Mouse (Mus musculus) embryonic facial prominence, embryonic 15.5 days (tissue): ENCODE measurements around the gene Ncaph. TPM values are rescaled to one million over a fixed set of nuclear protein-coding genes. Genes with fewer than 3 reads are reported as not detected.
"Not testable (repeated sequence)": the region's sequence is repeated elsewhere in the genome, so short reads cannot be mapped to it uniquely, and the experiment has no call there.

ENCODE experiments used
- ATAC-seq: fragments of 200-750 bp; cut with Nextera tagmentation; 2 replicates; pipeline ENCODE4 v1.8.0; 2017; ENCODE audit warnings: low read depth, moderate TSS enrichment; ENCODE audit not compliant: insufficient number of reproducible peaks, low FRiP score, low TSS enrichment
- H3K27ac ChIP-seq: fragments of 300-500 bp; sonication (generic); replicated peaks from 2 replicates; pipeline ENCODE4 v1.5.1; 2015; ENCODE audit warnings: mild to moderate bottlenecking, inconsistent platforms
- H3K27me3 ChIP-seq: fragments of 300-500 bp; sonication (generic); 2 replicates; pipeline ENCODE4 v1.6.1; 2015; ENCODE audit warnings: inconsistent platforms
- H3K36me3 ChIP-seq: fragments of 300-500 bp; sonication (generic); 2 replicates; pipeline ENCODE4 v1.6.1; 2015; ENCODE audit warnings: mild to moderate bottlenecking, inconsistent platforms
- H3K4me1 ChIP-seq: fragments of 300-500 bp; sonication (generic); 2 replicates; pipeline ENCODE4 v1.6.1; 2015; ENCODE audit warnings: inconsistent platforms
- H3K4me2 ChIP-seq: fragments of 300-500 bp; sonication (generic); replicated peaks from 2 replicates; pipeline ENCODE4 v1.6.1; 2015; ENCODE audit warnings: mild to moderate bottlenecking, inconsistent platforms
- H3K4me3 ChIP-seq: fragments of 300-500 bp; sonication (generic); replicated peaks from 2 replicates; pipeline ENCODE4 v1.5.1; 2015; ENCODE audit warnings: mild to moderate bottlenecking, inconsistent platforms
- H3K9ac ChIP-seq: fragments of 300-500 bp; sonication (generic); 2 replicates; pipeline ENCODE4 v1.6.1; 2015; ENCODE audit warnings: inconsistent platforms
- H3K9me3 ChIP-seq: fragments of 300-500 bp; sonication (generic); replicated peaks from 2 replicates; pipeline ENCODE4 v1.6.1; 2016; ENCODE audit warnings: inconsistent platforms
- WGBS: fragments of 180-500 bp; shearing (Covaris S2); methylation state at CpG from one replicate; pipeline ENCODE4 v1.1.7; 2015; 5-methylcytosine and 5-hydroxymethylcytosine counted together
- polyA plus RNA-seq: library from polyadenylated mRNA; unstranded; fragments of >200 nt; fragmentation: Nextera tagmentation; extraction: Ambion mirVana; gene quantifications from 2 replicates; pipeline ENCODE4 v1.2.1, GENCODE M21; 2015

Gene Ncaph
- polyA plus RNA-seq = 60.2 and 62.2 TPM in 2 replicates

GRCm38 (mm10) chr2:127133621-127134461 is at the start of gene Ncaph:
Gene Ncaph (minus strand): TSS chr2:127133954.
- H3K9ac ChIP-seq = peak within 1 kb of the TSS; percentile 75
- peak within 1 kb of the TSS; percentile 88 for H3K4me3 ChIP-seq
- peak within 1 kb of the TSS; percentile 50 for H3K4me2 ChIP-seq
- peak within 1 kb of the TSS; percentile 93 for H3K27ac ChIP-seq
- peak; percentile 88 for ATAC-seq
- H3K4me1 ChIP-seq = peaks cover 30% of the 10 kb centered on the region
- no peaks in the 10 kb centered on the region for H3K27me3 ChIP-seq
- no peaks in the 10 kb centered on the region for H3K36me3 ChIP-seq
- 1% methylated on average over 57 of the region's 57 CpGs for WGBS
- H3K9me3 ChIP-seq = no peaks in the 10 kb centered on the region

- H3K9me3 ChIP-seq = no peaks in the 10 kb centered on the region
- no peaks in the 10 kb centered on the region for H3K36me3 ChIP-seq
- H3K4me2 ChIP-seq = peak overlapping the region; percentile 79
- peak; percentile 99 for ATAC-seq
- 2% methylated on average over 17 of the region's 17 CpGs for WGBS
- H3K9ac ChIP-seq = peak overlapping the region; percentile 58
- H3K27ac ChIP-seq = peak overlapping the region; percentile 88
- no peaks in the 10 kb centered on the region for H3K27me3 ChIP-seq
- no peaks in the 10 kb centered on the region for H3K4me1 ChIP-seq
- H3K4me3 ChIP-seq = peak overlapping the region; percentile 58
Observed at GRCm38 (mm10) chr2:127182598-127183381, 49.0 kb upstream of the Ncaph start.

DNA sequence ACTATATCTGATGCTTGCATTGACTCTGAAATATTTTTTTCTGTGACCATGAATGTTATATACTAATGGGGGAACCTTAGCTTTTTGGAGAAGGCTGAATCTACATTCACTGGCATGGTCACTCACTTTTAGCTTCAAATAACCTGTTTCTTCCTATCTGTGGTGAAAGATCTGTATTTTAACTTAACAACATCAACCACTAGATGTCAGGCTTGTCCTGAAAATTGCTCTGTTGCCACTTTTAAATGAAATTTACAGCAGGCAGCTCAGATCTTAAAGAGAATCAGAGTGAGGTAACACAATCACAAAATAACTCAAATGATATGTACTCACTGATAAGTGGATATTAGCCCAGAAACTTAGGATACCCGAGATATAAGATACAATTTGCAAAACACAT is 32.5 kb upstream of the Ncaph start:
- H3K9ac ChIP-seq, H3K4me2 ChIP-seq, H3K36me3 ChIP-seq, H3K27me3 ChIP-seq, H3K4me1 ChIP-seq, ATAC-seq, H3K27ac ChIP-seq, H3K4me3 ChIP-seq, H3K9me3 ChIP-seq: not testable (repeated sequence)
- 0% methylated on average over 1 of the region's 1 CpGs for WGBS

GRCm38 (mm10) chr2:127165675-127166074 is 31.9 kb upstream of the Ncaph start:
- no peak overlapping the region for H3K4me2 ChIP-seq
- H3K36me3 ChIP-seq = no peaks in the 10 kb centered on the region
- 54% methylated on average over 4 of the region's 4 CpGs for WGBS
- H3K9ac ChIP-seq = no peak overlapping the region
- no peaks in the 10 kb centered on the region for H3K4me1 ChIP-seq
- no peak overlapping the region for H3K4me3 ChIP-seq
- no peaks in the 10 kb centered on the region; the same call in 1 of the 2 replicates for H3K27me3 ChIP-seq
- no peak for ATAC-seq
- no peaks in the 10 kb centered on the region for H3K9me3 ChIP-seq
- H3K27ac ChIP-seq = no peak overlapping the region

DNA sequence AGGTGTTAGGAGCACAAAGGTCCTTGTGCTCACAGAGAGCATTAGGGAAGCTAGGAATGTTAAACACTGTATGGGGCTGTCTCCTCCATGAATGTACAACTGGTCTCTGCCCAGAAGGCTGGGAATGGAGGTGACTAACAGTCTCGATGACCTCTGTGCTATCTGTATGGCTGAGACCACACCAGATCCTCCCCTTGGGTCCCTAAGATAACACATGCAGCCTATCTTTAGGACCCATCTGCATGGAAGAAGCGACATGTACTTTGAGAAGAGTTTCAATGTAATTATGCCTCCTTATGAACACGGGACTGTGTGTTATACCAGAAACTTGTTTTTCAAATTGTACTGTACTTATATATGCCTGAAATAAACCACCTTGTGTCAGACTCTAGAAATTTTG is 11.9 kb upstream of the Ncaph start:
- Histone ChIP-seq H3K9ac (no peak overlapping the region), H3K9me3 (no peaks in the 10 kb centered on the region), H3K27ac (no peak overlapping the region), H3K4me3 (no peak overlapping the region), H3K27me3 (no peaks in the 10 kb centered on the region), H3K36me3 (peaks cover 11% of the 10 kb centered on the region), H3K4me2 (no peak overlapping the region), H3K4me1 (peaks cover 17% of the 10 kb centered on the region)
- 66% methylated on average over 3 of the region's 3 CpGs for WGBS
- ATAC-seq = no peak

- H3K9ac ChIP-seq = peak within 1 kb of the TSS; percentile 36
- no peaks in the 10 kb centered on the region for H3K27me3 ChIP-seq
- H3K4me3 ChIP-seq = peak within 1 kb of the TSS; percentile 55
- H3K9me3 ChIP-seq = no peaks in the 10 kb centered on the region
- peak within 1 kb of the TSS; percentile 72 for H3K4me2 ChIP-seq
- no peak within 1 kb of the TSS for H3K27ac ChIP-seq
- ATAC-seq = peak; percentile 90
- H3K4me1 ChIP-seq = peaks cover 22% of the 10 kb centered on the region
- H3K36me3 ChIP-seq = peaks cover 25% of the 10 kb centered on the region
- WGBS = 3% methylated on average over 31 of the region's 31 CpGs
Observed at GRCm38 (mm10) chr2:127143158-127144063, 9.7 kb upstream of the Ncaph start, which contains the start of gene Itpripl1. Gene Itpripl1 (minus strand): TSS chr2:127143442.

- WGBS = 14% methylated on average over 6 of the region's 6 CpGs
- no peaks in the 10 kb centered on the region for H3K9me3 ChIP-seq
- peak overlapping the region; percentile 55 for H3K4me3 ChIP-seq
- peaks cover 25% of the 10 kb centered on the region for H3K36me3 ChIP-seq
- peak overlapping the region; percentile 36 for H3K9ac ChIP-seq
- H3K27me3 ChIP-seq = no peaks in the 10 kb centered on the region
- no peak for ATAC-seq
- H3K27ac ChIP-seq = no peak overlapping the region
- H3K4me2 ChIP-seq = peak overlapping the region; percentile 72
- H3K4me1 ChIP-seq = peaks cover 25% of the 10 kb centered on the region
Observed at GRCm38 (mm10) chr2:127142577-127143157, 8.9 kb upstream of the Ncaph start.

GRCm38 (mm10) chr2:127142031-127142430 is 8.3 kb upstream of the Ncaph start:
- Histone ChIP-seq H3K27me3 (no peaks in the 10 kb centered on the region), H3K27ac (no peak overlapping the region), H3K9ac (no peak overlapping the region), H3K4me3 (peak overlapping the region; percentile 55), H3K36me3 (peaks cover 25% of the 10 kb centered on the region), H3K4me1 (peaks cover 30% of the 10 kb centered on the region), H3K9me3 (no peaks in the 10 kb centered on the region), H3K4me2 (peak overlapping the region; percentile 72)
- ATAC-seq = no peak
- 86% methylated on average over 10 of the region's 10 CpGs for WGBS

DNA sequence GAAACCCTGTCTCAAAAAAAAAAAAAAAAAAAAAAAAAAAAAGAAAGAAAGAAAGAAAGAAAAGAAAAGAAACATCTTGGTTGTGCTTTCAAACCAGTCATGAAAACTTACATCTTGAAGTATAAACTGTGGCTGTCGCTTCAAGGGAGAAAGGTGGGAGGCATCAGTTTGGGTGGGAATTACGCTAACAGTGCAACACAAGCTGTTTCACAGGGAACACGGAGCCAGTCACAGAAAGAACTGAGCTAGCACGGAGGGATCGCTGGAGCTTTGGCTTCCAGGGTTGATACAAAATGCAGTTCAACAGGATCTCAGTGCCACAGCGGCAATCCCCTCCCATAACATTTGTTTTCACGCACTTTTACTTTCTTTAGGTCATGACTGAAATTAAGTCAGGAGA is 6.3 kb upstream of the Ncaph start:
- WGBS = 95% methylated on average over 7 of the region's 7 CpGs
- H3K9me3 ChIP-seq = no peaks in the 10 kb centered on the region
- no peaks in the 10 kb centered on the region for H3K27me3 ChIP-seq
- H3K4me3 ChIP-seq = no peak overlapping the region
- no peak overlapping the region for H3K9ac ChIP-seq
- peaks cover 25% of the 10 kb centered on the region for H3K36me3 ChIP-seq
- no peak overlapping the region for H3K27ac ChIP-seq
- H3K4me2 ChIP-seq = no peak overlapping the region
- peaks cover 33% of the 10 kb centered on the region for H3K4me1 ChIP-seq
- ATAC-seq = no peak

DNA sequence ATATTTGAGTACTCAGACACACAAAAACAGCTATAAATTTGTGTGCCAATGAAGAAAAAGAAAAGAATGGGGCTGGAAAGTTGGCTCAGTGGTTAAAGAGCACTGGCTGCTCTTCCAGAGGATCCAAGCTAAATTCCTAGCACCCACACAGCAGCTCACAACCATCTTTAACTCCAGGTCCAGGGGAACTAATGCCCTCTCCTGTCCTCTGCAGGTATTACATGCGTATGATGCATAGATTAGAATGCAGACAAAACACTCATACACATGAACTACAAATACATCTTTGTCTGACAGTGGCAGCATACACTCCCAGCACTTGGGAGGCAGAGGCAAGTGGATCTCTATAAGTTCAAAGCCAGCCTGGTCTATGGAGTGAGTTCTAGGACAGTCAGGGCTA is 5.9 kb upstream of the Ncaph start:
- Histone ChIP-seq H3K36me3 (peaks cover 25% of the 10 kb centered on the region), H3K4me3 (no peak overlapping the region), H3K9me3 (no peaks in the 10 kb centered on the region), H3K27me3 (no peaks in the 10 kb centered on the region), H3K27ac (no peak overlapping the region), H3K4me1 (peaks cover 33% of the 10 kb centered on the region), H3K4me2 (no peak overlapping the region), H3K9ac (no peak overlapping the region)
- 90% methylated on average over 1 of the region's 1 CpGs for WGBS
- no peak for ATAC-seq
